Mouse (Mus musculus) ovary, postnatal 14 days (tissue): ENCODE measurements around the gene Vcl.
A peak's percentile ranks its signal among the peaks of the same experiment; 100 is the strongest.

Source experiments
- DNase-seq: peaks from one replicate; pipeline ENCODE4 v3.0.0; 2022; ENCODE audit warnings: low spot score

The Vcl gene

DNA sequence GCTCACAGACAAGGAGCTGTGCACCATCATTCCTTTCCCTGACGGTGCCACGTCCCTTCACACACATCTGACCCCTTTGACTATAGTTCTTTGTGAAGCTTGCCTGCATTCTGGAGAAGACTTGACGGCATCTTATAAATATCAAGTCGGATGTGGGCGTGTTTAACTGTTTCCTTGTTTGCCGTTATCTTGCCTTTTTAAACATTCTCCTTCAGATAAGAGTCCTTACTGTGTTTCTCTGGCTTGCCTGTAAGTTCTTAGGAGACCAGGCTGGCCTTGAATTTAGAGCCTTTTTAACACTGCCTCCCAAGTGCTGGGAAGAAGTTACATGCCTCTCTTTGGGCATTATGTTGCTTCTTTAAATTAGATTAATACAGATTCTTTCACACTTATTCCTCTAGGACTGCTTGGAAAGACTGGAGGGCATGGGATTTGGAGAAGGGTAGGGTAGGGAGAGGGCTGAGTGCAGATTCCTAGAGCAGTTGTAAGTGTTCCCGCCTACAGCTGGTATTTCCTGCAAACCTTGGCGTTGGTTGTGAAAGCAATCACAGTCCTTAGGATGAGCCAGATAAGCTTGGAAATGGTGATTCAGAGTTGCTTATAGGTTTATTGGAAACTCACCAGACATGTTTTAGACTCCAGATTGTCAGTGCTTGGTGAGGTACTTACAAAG is 136.4 kb downstream of the Vcl start:
- no peak for DNase-seq

DNA sequence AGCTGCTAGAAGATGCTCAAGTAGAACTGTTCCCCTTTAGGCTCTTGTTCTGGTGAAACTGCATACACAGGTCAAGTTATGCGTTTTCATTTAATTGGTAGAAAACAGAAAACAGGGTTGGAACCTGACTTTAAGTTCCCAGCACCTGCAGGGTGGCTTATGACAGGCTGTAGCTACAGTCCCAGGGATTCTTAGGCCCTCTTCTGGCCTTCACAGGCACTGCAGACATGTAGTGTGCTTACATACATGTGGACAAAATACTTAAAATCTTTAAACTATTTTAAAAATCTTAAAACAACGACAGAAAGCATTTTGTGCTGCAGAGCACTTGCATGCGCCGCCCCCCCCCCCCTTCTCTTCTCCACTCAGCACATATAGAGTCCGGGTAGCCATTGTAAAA is 140.4 kb downstream of the Vcl start:
- DNase-seq: no peak

DNA sequence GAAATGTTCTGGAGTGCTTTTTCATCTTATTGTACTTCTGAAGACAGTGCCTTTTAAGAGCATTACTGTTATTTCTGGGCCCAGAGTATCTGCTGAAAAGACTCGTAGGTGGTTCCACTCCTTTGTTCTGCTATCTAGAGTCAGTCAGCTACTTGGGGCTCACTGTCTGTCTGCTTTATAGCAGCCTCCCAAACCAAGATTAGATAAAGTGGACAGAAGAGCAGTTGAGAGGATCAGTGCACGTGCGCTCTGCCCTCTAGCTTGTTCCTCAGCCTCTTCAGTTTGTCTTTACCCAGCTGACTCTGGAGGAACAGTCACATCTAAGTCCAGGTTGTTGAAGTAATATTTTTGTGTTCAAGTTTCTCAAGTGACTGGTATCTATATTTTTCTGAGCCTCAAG is 144.8 kb downstream of the Vcl start:
- DNase-seq: no peak

DNA sequence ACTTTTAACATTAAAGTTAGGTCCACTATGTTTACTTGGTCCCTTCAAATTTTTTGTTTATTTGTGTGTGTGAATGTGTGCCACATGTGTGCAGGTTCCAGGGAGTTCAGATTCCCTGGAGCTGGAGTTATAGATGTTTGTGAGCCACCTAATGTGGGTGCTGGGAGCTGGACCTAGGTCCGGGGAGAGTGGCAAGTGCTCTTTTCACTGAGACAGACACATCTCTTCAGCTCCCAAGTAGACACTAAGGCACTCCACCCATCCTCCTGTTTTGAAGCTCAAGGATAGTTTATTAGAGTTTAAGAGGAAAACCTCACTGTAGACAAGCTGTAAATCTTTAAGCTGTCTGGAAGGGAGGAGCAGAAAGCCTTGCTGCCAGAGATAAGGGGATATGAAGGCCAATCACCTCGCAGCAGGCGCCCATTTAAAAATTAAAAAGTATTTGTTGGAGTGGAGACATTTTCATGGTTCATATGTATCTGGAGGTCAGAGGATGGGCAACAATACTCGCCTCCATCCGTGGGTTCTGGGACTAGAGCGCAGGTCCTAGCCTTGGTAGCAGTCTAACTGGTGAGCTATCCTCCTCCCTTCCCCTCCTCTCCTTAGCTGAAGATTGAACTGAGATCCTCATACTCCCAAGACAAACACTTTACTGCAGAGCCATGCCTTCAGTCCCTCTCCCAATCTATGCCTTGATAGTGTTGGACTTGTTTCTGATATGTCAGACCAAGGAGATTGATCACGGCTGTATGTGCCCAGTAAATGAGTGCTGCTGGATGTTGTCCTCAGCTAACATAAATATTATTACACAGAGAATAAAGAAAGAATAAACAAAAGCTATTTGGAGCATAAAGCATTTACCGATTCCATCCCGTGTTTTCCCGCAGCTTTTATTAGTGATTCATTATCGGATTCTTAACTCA is 145.5 kb downstream of the Vcl start:
- DNase-seq: no peak

DNA sequence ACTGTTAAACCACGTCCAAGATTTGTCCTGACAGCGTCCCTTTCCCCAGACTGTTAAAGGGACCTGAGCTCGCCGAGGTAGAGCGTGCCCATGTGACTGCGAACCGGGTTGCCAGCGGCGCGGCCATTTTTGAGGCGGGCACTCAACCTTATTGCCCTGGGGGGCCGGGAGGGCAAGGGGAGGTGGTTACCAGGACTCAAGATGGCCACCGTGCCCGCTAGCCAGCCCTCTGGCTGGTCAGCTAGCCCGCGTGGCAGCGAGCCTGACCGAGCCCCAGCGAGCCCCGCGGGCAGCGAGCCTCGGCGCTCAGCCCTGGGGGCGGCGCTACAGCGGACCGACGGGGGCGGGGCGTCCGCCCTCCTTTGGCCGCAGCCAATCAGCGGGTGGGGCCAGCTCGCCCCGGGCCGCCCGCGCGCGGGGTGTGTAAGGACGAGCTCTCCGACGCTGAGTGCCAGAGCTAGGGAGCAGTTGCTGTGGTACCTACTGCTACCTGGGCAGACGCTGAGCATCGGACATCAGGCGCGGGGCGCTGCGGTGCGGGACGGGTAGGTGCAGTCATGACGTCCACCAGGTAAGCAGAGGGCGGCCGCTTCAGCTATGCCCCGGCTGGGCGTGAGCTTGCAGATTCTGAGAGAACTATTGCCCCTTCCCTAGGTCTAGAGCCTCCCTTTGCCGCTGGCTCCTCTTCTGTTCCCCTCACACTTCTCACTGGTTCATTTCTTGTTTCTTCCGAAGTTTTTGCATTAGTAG is 146.7 kb downstream of the Vcl start:
- peak; percentile 89 for DNase-seq

DNA sequence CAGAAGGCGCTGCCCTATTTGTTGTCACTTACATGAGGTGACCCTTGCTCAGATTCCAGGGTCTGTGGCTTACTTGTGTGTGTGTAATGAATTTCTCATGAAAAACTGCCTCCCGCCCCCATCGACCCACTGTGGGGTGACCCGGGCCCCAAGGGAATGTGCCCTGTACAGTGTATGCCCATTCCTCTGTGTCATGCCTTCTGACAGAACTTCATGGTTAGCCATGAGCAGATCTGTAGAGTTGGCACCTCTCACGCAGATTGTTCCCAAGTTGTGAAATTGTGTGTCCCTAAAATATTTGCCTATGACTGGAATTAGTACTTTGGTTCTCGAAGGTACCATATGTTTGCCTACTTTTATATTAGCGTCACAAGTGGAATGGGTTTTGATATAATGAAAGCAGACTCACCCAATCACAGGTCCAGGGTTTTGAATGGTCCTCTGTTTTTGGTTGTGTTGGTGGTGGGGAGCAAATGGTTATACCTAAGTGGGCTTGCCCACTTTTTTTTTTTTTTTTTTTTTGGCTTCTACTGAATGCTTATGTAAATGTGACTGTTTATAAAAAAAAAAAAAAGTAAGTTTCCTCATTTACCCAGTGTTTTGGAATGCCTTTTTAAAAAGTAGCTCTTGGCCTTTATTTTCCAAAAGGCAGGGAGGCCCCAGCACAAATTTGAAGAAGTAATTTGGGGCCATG is 147.4 kb downstream of the Vcl start:
- DNase-seq: no peak

DNA sequence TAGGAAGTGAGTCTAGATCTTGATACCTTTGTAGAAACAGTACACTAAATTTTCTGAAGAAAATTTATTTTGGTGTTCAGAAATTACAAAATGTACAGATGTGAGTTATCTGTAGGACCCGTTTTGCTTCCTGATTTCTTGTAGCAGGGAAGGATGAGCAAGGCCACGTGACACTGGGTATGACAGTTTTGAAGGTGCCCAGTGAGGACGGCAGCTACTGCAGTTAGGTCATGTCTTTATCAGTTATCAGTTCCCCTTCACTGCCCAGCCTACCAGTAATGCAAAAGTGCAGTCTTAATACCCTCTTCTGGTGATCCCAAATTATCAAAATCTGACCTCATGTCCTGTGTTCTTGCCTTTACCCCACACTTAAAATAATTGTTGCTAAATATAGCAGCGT is 148.7 kb downstream of the Vcl start:
- DNase-seq: no peak

DNA sequence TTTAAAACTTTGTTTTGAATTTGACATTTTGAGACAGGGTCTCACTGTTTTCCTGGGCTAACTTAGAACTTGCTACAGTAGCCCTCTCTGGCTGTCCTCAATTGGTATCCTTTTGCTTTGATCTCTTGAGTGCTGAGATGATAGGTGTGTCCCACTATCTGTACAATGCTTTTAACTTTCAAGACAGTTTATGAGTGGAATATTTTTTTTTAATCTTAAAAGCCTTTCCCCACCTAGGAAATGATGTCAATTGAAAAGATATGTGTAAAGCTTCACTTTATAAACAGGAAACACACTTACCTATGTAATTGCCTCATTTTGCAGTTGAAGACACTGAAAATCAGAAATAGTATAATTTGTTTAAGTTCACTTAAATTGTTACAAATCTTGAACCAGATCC is 149.3 kb downstream of the Vcl start:
- DNase-seq: no peak

DNA sequence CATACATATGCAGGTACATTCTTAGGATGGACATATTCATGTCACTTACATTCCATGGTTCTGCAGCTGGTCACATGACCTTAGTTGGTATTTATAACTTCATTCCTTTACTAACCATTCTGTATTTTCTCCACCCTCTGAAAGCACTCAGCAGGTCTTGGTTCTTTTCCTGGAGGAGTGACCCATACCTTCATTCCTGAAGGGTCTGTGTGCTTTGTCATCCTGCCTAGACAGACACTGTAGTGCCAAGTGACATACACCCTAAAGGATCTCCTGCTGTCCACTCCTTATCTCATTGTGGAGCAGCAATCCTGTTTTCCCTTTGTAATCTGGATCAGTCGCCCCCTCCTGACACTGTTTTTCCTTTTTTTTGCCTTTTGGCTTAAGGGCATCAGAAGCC is 153.6 kb downstream of the Vcl start:
- DNase-seq: no peak
